Mouse (Mus musculus) heart, embryonic 16.5 days (tissue): ENCODE results near the gene Ttc9. TPM values are rescaled to one million over a fixed set of nuclear protein-coding genes. Genes with fewer than 3 reads are reported as not detected.

ENCODE experiments used
- ATAC-seq: fragments of 200-750 bp; cut with Nextera tagmentation; replicated peaks from 2 replicates; pipeline ENCODE4 v1.8.0; 2017; ENCODE audit warnings: moderate number of reproducible peaks; ENCODE audit not compliant: insufficient read depth, low FRiP score; ENCODE audit errors: extremely low read depth
- H3K27ac ChIP-seq: fragments of 300-500 bp; sonication (generic); 2 replicates; pipeline ENCODE4 v1.5.1; 2014; ENCODE audit warnings: mild to moderate bottlenecking, low read length, control low read depth, moderate library complexity
- H3K27me3 ChIP-seq: fragments of 300-500 bp; sonication (generic); 2 replicates; pipeline ENCODE4 v1.6.1; 2014; ENCODE audit warnings: low read length, mixed read lengths; ENCODE audit not compliant: control insufficient read depth, insufficient read depth
- H3K36me3 ChIP-seq: fragments of 300-500 bp; sonication (generic); 2 replicates; pipeline ENCODE4 v1.6.1; 2014; ENCODE audit not compliant: control insufficient read depth, insufficient read depth
- H3K4me1 ChIP-seq: fragments of 300-500 bp; sonication (generic); 2 replicates; pipeline ENCODE4 v1.6.1; 2014; ENCODE audit warnings: low read length, mixed read lengths; ENCODE audit not compliant: control insufficient read depth, insufficient read depth
- H3K4me2 ChIP-seq: fragments of 300-500 bp; sonication (generic); 2 replicates; pipeline ENCODE4 v1.6.1; 2014; ENCODE audit warnings: low read depth, mild to moderate bottlenecking, control low read depth, low read length
- H3K4me3 ChIP-seq: fragments of 300-500 bp; sonication (generic); 2 replicates; pipeline ENCODE4 v1.5.1; 2014; ENCODE audit warnings: mild to moderate bottlenecking, control low read depth, low read length
- H3K9ac ChIP-seq: fragments of 300-500 bp; sonication (generic); 2 replicates; pipeline ENCODE4 v1.6.1; 2014; ENCODE audit warnings: low read length, control low read depth
- H3K9me3 ChIP-seq: fragments of 300-500 bp; sonication (generic); replicated peaks from 2 replicates; pipeline ENCODE4 v1.6.1; 2016; ENCODE audit warnings: low read length; ENCODE audit not compliant: control insufficient read depth
- WGBS: fragments of 180-500 bp; shearing (Covaris S2); extraction: QIAGEN DNeasy Blood & Tissue Kit; methylation state at CpG from one replicate; pipeline ENCODE4 v1.1.7; 2014; 5-methylcytosine and 5-hydroxymethylcytosine counted together
- polyA plus RNA-seq: library from polyadenylated mRNA; unstranded; fragments of >200 nt; fragmentation: Nextera tagmentation; extraction: Ambion mirVana; gene quantifications from 2 replicates; pipeline ENCODE4 v1.2.1, GENCODE M21; 2015

Gene Ttc9
- polyA plus RNA-seq, 1 experiment from 2014 or later: 4.0 TPM

DNA sequence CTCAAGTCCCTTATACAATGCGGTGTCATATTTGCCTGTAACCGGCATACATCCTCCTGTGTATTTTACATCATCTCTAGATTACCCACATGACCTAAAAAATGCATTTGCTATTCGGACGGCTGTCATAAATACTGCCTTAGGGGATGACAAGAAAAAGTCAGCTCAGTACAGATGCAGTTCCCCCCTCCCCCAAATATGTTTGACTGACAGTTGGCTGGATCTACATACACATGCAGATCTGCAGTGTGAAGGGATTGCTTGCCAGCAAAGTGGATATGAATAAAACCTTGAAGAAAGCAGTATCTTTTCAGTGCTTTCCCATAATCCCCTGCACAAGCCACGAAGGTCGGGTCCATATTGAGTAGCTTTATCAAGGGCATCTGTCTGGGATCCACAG, 15.8 kb downstream of the Ttc9 start:
- Histone ChIP-seq H3K9me3 (no peaks in the 10 kb centered on the region), H3K4me3 (no peak overlapping the region), H3K36me3 (no peaks in the 10 kb centered on the region), H3K9ac (no peak overlapping the region), H3K27ac (no peak overlapping the region), H3K4me2 (no peak overlapping the region), H3K27me3 (no peaks in the 10 kb centered on the region), H3K4me1 (no peaks in the 10 kb centered on the region)
- ATAC-seq: no peak
- 82% methylated on average over 6 of the region's 6 CpGs for WGBS

DNA sequence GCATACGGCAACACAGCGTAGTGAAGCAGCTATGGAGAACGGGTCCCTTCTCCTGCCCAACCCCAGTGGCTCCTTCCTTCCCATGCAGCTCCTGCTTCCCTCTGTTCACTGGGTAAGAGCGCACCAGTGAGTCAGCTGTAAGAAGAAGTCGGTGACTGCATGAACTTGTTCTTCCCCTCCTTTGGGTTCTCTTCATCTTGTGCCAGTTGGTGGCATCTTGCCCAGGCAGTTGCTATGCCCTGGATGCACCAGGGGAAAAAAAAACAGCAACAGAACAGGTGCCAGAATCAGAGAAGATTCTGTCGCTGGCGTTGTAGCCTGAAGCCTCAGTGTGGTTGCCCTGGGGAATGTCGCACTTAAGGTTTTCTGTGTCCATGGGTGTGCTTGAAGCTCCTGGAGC, 22.3 kb downstream of the Ttc9 start:
- Histone ChIP-seq H3K4me1 (no peaks in the 10 kb centered on the region), H3K4me3 (no peak overlapping the region), H3K9ac (no peak overlapping the region), H3K9me3 (no peaks in the 10 kb centered on the region), H3K36me3 (no peaks in the 10 kb centered on the region), H3K27me3 (no peaks in the 10 kb centered on the region), H3K4me2 (no peak overlapping the region), H3K27ac (no peak overlapping the region)
- 85% methylated on average over 8 of the region's 8 CpGs for WGBS
- no peak for ATAC-seq

DNA sequence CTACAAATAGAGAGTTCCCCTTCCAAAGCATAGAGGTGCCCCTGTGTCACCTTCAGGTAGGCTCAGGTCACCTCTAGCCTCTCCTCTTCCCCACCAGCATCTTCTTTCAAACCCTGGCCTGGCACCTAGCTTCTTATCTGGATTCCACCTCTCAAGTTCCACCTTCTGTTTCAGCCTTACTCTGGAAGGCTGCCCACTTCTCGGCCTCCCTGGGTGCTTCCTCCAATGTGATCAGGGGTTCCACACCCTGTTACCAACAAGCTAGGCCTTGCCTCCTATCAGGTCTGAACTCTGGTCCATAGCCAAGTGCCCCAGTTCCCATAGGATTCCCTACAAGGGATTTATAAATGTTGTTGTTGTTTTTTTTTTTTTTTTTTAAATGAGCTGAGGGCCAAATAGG, 26.3 kb downstream of the Ttc9 start:
- H3K27ac ChIP-seq: no peak overlapping the region
- H3K4me2 ChIP-seq: no peak overlapping the region
- 35% methylated on average over 1 of the region's 1 CpGs for WGBS
- H3K4me1 ChIP-seq: 0 out of 2 replicates have a peak, but pooled peaks cover 3% of the 10 kb centered on the region
- no peaks in the 10 kb centered on the region for H3K9me3 ChIP-seq
- H3K9ac ChIP-seq: no peak overlapping the region
- no peaks in the 10 kb centered on the region for H3K27me3 ChIP-seq
- H3K36me3 ChIP-seq: no peaks in the 10 kb centered on the region
- no peak for ATAC-seq
- no peak overlapping the region for H3K4me3 ChIP-seq

DNA sequence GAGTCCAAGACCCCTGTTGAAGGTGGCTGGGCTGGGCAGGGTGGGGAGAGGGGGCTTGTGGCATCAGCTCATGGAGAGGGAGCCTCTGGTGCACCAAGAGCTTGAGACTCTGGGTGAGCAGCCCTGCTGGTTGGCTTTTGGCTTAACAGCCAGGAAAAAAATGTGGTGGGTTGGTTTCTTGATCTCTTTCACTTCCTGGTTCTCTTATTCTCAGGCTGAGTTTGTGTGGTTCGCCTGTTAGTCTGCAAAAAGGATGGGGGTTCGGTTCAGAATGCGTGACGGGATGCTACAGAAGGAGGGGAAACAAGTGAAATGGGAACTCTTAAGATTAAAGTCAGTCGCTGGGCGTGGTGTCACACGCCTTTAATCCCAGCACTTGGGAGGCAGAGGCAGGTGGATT, 27.0 kb downstream of the Ttc9 start:
- H3K27ac ChIP-seq: no peak overlapping the region
- H3K9ac ChIP-seq: no peak overlapping the region
- no peak overlapping the region for H3K4me3 ChIP-seq
- no peaks in the 10 kb centered on the region for H3K9me3 ChIP-seq
- no peak overlapping the region for H3K4me2 ChIP-seq
- no peaks in the 10 kb centered on the region for H3K36me3 ChIP-seq
- 0 out of 2 replicates have a peak, but pooled peaks cover 3% of the 10 kb centered on the region for H3K4me1 ChIP-seq
- 87% methylated on average over 7 of the region's 7 CpGs for WGBS
- no peaks in the 10 kb centered on the region for H3K27me3 ChIP-seq
- ATAC-seq: no peak

GRCm38 (mm10) chr12:81662076-81662475, 31.0 kb downstream of the Ttc9 start:
- no peaks in the 10 kb centered on the region for H3K36me3 ChIP-seq
- no peak overlapping the region for H3K27ac ChIP-seq
- H3K4me1 ChIP-seq: 0 out of 2 replicates have a peak, but pooled peaks cover 3% of the 10 kb centered on the region
- no peak overlapping the region for H3K9ac ChIP-seq
- no peak for ATAC-seq
- 68% methylated on average over 4 of the region's 4 CpGs for WGBS
- no peak overlapping the region for H3K4me2 ChIP-seq
- H3K9me3 ChIP-seq: no peaks in the 10 kb centered on the region
- no peaks in the 10 kb centered on the region for H3K27me3 ChIP-seq
- no peak overlapping the region for H3K4me3 ChIP-seq

- ATAC-seq: no peak
- H3K4me2 ChIP-seq: no peak overlapping the region
- no peaks in the 10 kb centered on the region for H3K36me3 ChIP-seq
- 0 out of 2 replicates have a peak, but pooled peaks cover 3% of the 10 kb centered on the region for H3K4me1 ChIP-seq
- H3K27ac ChIP-seq: no peak overlapping the region
- no peaks in the 10 kb centered on the region for H3K27me3 ChIP-seq
- 68% methylated on average over 9 of the region's 9 CpGs for WGBS
- H3K4me3 ChIP-seq: no peak overlapping the region
- H3K9me3 ChIP-seq: no peaks in the 10 kb centered on the region
- H3K9ac ChIP-seq: no peak overlapping the region
Measured at GRCm38 (mm10) chr12:81663116-81663515, 32.1 kb downstream of the Ttc9 start.

GRCm38 (mm10) chr12:81663906-81664305, 32.9 kb downstream of the Ttc9 start:
- no peak for ATAC-seq
- Histone ChIP-seq H3K4me1 (0 out of 2 replicates have a peak, but pooled peaks cover 3% of the 10 kb centered on the region), H3K9ac (no peak overlapping the region), H3K36me3 (no peaks in the 10 kb centered on the region), H3K4me2 (no peak overlapping the region), H3K9me3 (no peaks in the 10 kb centered on the region), H3K4me3 (no peak overlapping the region), H3K27me3 (no peaks in the 10 kb centered on the region), H3K27ac (no peak overlapping the region)
- 92% methylated on average over 5 of the region's 5 CpGs for WGBS

DNA sequence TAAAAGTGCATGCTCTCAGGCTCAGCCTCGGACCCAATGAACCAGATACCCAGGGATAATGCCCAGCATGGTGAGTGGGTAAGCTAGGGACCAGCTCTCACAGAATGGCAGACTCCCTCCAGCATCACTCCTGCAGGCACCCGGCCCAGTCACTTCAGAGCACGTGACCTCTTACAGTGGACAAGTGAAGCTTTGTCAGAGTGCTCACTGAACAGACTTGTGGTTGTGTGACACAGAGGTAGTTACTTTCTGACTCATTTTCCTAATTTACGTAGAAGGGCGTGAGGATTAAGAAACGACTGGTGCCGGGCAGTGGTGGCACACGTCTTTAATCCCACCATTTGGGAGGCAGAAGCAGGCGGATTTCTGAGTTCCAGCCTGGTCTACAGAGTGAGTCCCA, 37.4 kb downstream of the Ttc9 start:
- Histone ChIP-seq H3K27ac (no peak overlapping the region), H3K4me3 (no peak overlapping the region), H3K4me1 (no peaks in the 10 kb centered on the region), H3K9ac (no peak overlapping the region), H3K36me3 (no peaks in the 10 kb centered on the region), H3K9me3 (no peaks in the 10 kb centered on the region), H3K27me3 (no peaks in the 10 kb centered on the region), H3K4me2 (no peak overlapping the region)
- no peak for ATAC-seq
- WGBS: 79% methylated on average over 9 of the region's 9 CpGs

DNA sequence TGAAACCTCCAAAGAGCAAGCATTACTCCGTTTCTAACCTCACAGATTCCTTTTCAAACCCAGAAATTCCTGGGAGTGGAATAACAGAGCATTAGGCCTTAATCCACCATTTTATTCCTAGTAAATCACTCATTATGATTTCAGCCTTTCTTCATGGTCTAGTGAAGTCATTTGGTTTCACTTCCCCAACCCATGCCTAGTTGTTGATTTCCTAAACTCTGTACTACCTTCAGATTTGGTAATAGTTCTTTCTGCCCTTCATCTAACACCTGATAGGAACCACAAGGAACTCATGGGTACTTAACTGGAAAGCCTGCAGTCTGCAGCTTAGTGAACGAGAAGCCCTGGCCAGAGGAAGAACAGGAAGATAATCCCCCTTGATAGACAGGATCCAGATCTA, 44.5 kb downstream of the Ttc9 start:
- no peak overlapping the region for H3K27ac ChIP-seq
- no peak overlapping the region for H3K4me2 ChIP-seq
- H3K9ac ChIP-seq: no peak overlapping the region
- WGBS: 36% methylated on average over 2 of the region's 2 CpGs
- no peaks in the 10 kb centered on the region for H3K9me3 ChIP-seq
- H3K4me3 ChIP-seq: no peak overlapping the region
- no peaks in the 10 kb centered on the region for H3K27me3 ChIP-seq
- no peak for ATAC-seq
- H3K36me3 ChIP-seq: no peaks in the 10 kb centered on the region
- H3K4me1 ChIP-seq: no peaks in the 10 kb centered on the region
